Mouse (Mus musculus): ENCODE results near the gene Lman2. TPM values are rescaled to one million over a fixed set of nuclear protein-coding genes. Genes with fewer than 3 reads are reported as not detected.

Gene Lman2
- polyA plus RNA-seq (2012; rRNA removed): 69.7 and 78.2 TPM in 2 replicates

GRCm38 (mm10) chr13:55362453-55363060, at the start of gene Lman2:
Gene Lman2 (minus strand): TSS chr13:55362783.

GRCm38 (mm10) chr13:55398088-55398487, 35.5 kb upstream of the Lman2 start, which contains the start of gene Slc34a1:
Gene Slc34a1 (plus strand): TSS chr13:55398187.

GRCm38 (mm10) chr13:55369531-55370114, 7.0 kb upstream of the Lman2 start, which contains the start of gene Rgs14:
Gene Rgs14 (plus strand): TSS chr13:55369732.

GRCm38 (mm10) chr13:55329683-55330566, 32.7 kb downstream of the Lman2 start, which contains the start of gene Mxd3:
Gene Mxd3 (minus strand): TSS chr13:55329823.

GRCm38 (mm10) chr13:55321434-55322129, 41.0 kb downstream of the Lman2 start, which contains the start of gene Rab24:
Gene Rab24 (minus strand): TSS chr13:55321946.

GRCm38 (mm10) chr13:55319931-55320533, 42.6 kb downstream of the Lman2 start, which contains the start of gene Prelid1:
Gene Prelid1 (plus strand): TSS chr13:55320500.

Other genes starting within 250 kb of the Lman2 start
- gene Gm17617, start 229.2 kb downstream of the Lman2 start, polyA plus RNA-seq (2012; rRNA removed): not detected in 2 replicates
- gene Fgfr4, start 210.1 kb downstream of the Lman2 start, polyA plus RNA-seq (2012; rRNA removed): 1.00 and 6.8 TPM in 2 replicates
- 51.9 and 60.8 TPM in 2 replicates for gene Nsd1, start 153.0 kb downstream of the Lman2 start, polyA plus RNA-seq (2012; rRNA removed)
- 250 and 287 TPM in 2 replicates for gene Prelid1, start 42.3 kb downstream of the Lman2 start, polyA plus RNA-seq (2012; rRNA removed)
- 125 and 186 TPM in 2 replicates for gene Rab24, start 40.8 kb downstream of the Lman2 start, polyA plus RNA-seq (2012; rRNA removed)
- gene Mxd3, start 33.0 kb downstream of the Lman2 start, polyA plus RNA-seq (2012; rRNA removed): 38.5 and 43.5 TPM in 2 replicates
- 0.42 and 0.62 TPM in 2 replicates for gene Rgs14, start 6.9 kb upstream of the Lman2 start, polyA plus RNA-seq (2012; rRNA removed)
- 0.12 TPM in 1 of 2 replicates, not detected in the other for gene Slc34a1, start 35.4 kb upstream of the Lman2 start, polyA plus RNA-seq (2012; rRNA removed)
- not detected in 2 replicates for gene Pfn3, start 52.4 kb upstream of the Lman2 start, polyA plus RNA-seq (2012; rRNA removed)
- 1.5 and 2.4 TPM in 2 replicates for gene F12, start 64.0 kb upstream of the Lman2 start, polyA plus RNA-seq (2012; rRNA removed)
- 81.0 and 83.8 TPM in 2 replicates for gene Grk6, start 82.3 kb upstream of the Lman2 start, polyA plus RNA-seq (2012; rRNA removed)
- gene Prr7, start 101.5 kb upstream of the Lman2 start, polyA plus RNA-seq (2012; rRNA removed): 18.6 and 23.3 TPM in 2 replicates
- gene Dbn1, start 125.3 kb upstream of the Lman2 start, polyA plus RNA-seq (2012; rRNA removed): 432 and 1,182 TPM in 2 replicates
- gene Pdlim7, start 150.9 kb upstream of the Lman2 start, polyA plus RNA-seq (2012; rRNA removed): 75.3 and 103 TPM in 2 replicates
- 8.2 and 15.0 TPM in 2 replicates for gene Dok3, start 166.5 kb upstream of the Lman2 start, polyA plus RNA-seq (2012; rRNA removed)
- gene Ddx41, start 173.9 kb upstream of the Lman2 start, polyA plus RNA-seq (2012; rRNA removed): 100 and 105 TPM in 2 replicates
- 137 and 175 TPM in 2 replicates for gene Fam193b, start 208.3 kb upstream of the Lman2 start, polyA plus RNA-seq (2012; rRNA removed)
- 147 and 149 TPM in 2 replicates for gene Tmed9, start 210.9 kb upstream of the Lman2 start, polyA plus RNA-seq (2012; rRNA removed)
- 27.5 and 30.1 TPM in 2 replicates for gene B4galt7, start 237.1 kb upstream of the Lman2 start, polyA plus RNA-seq (2012; rRNA removed)

Measured in central nervous system, embryonic 11.5 days (tissue).